Mouse (Mus musculus): ENCODE measurements around the gene Olfr325. TPM values are rescaled to one million over a fixed set of nuclear protein-coding genes. Genes with fewer than 3 reads are reported as not detected.

Olfr325 gene
- polyA plus RNA-seq, 1 experiment from 2014 or later, result not detected

Other genes with a start within 250 kb of the Olfr325 start
- 37.0 and 42.7 TPM in 2 replicates for gene Zfp672, start 247.4 kb upstream of the Olfr325 start, polyA plus RNA-seq (2015; fragmentation: Nextera tagmentation; extraction: Ambion mirVana)
- 28.5 and 28.6 TPM in 2 replicates for gene Sh3bp5l, start 247.0 kb upstream of the Olfr325 start, polyA plus RNA-seq (2015; fragmentation: Nextera tagmentation; extraction: Ambion mirVana)
- 874 and 977 TPM in 2 replicates for gene Lypd8, start 198.7 kb upstream of the Olfr325 start, polyA plus RNA-seq (2015; fragmentation: Nextera tagmentation; extraction: Ambion mirVana)
- gene 1810065E05Rik, start 156.6 kb upstream of the Olfr325 start, polyA plus RNA-seq (2015; fragmentation: Nextera tagmentation; extraction: Ambion mirVana), result 0.20 TPM in 1 of 2 replicates, not detected in the other
- not detected in 2 replicates for gene Gm12253, start 145.2 kb upstream of the Olfr325 start, polyA plus RNA-seq (2015; fragmentation: Nextera tagmentation; extraction: Ambion mirVana)
- gene Lypd9, start 124.8 kb upstream of the Olfr325 start, polyA plus RNA-seq (2015; fragmentation: Nextera tagmentation; extraction: Ambion mirVana), result not detected in 2 replicates
- gene Olfr30, start 115.5 kb upstream of the Olfr325 start, polyA plus RNA-seq (2015; fragmentation: Nextera tagmentation; extraction: Ambion mirVana), result not detected in 2 replicates
- gene Olfr332, start 85.2 kb upstream of the Olfr325 start, polyA plus RNA-seq (2015; fragmentation: Nextera tagmentation; extraction: Ambion mirVana), result not detected in 2 replicates
- gene Olfr331, start 75.2 kb upstream of the Olfr325 start, polyA plus RNA-seq (2015; fragmentation: Nextera tagmentation; extraction: Ambion mirVana), result not detected in 2 replicates
- gene Olfr330, start 42.9 kb upstream of the Olfr325 start, polyA plus RNA-seq (2015; fragmentation: Nextera tagmentation; extraction: Ambion mirVana), result not detected in 2 replicates
- not detected in 2 replicates for gene Olfr329-ps, start 31.3 kb upstream of the Olfr325 start, polyA plus RNA-seq (2015; fragmentation: Nextera tagmentation; extraction: Ambion mirVana)
- gene Olfr328, start 22.1 kb upstream of the Olfr325 start, polyA plus RNA-seq (2015; fragmentation: Nextera tagmentation; extraction: Ambion mirVana), result 0.05 TPM in 1 of 2 replicates, not detected in the other
- not detected in 2 replicates for gene Olfr224, start 7.2 kb upstream of the Olfr325 start, polyA plus RNA-seq (2015; fragmentation: Nextera tagmentation; extraction: Ambion mirVana)
- not detected in 2 replicates for gene Olfr324, start 17.4 kb downstream of the Olfr325 start, polyA plus RNA-seq (2015; fragmentation: Nextera tagmentation; extraction: Ambion mirVana)
- 0.19 TPM in 1 of 2 replicates, not detected in the other for gene 2210407C18Rik, start 38.3 kb downstream of the Olfr325 start, polyA plus RNA-seq (2015; fragmentation: Nextera tagmentation; extraction: Ambion mirVana)
- not detected in 2 replicates for gene Olfr323, start 52.8 kb downstream of the Olfr325 start, polyA plus RNA-seq (2015; fragmentation: Nextera tagmentation; extraction: Ambion mirVana)
- 0.16 and 0.23 TPM in 2 replicates for gene Trim58, start 62.7 kb downstream of the Olfr325 start, polyA plus RNA-seq (2015; fragmentation: Nextera tagmentation; extraction: Ambion mirVana)
- gene Olfr322, start 81.1 kb downstream of the Olfr325 start, polyA plus RNA-seq (2015; fragmentation: Nextera tagmentation; extraction: Ambion mirVana), result not detected in 2 replicates
- gene Olfr320, start 103.4 kb downstream of the Olfr325 start, polyA plus RNA-seq (2015; fragmentation: Nextera tagmentation; extraction: Ambion mirVana), result not detected in 2 replicates
- not detected in 2 replicates for gene Olfr319, start 121.4 kb downstream of the Olfr325 start, polyA plus RNA-seq (2015; fragmentation: Nextera tagmentation; extraction: Ambion mirVana)
- not detected in 2 replicates for gene Olfr318, start 146.3 kb downstream of the Olfr325 start, polyA plus RNA-seq (2015; fragmentation: Nextera tagmentation; extraction: Ambion mirVana)
- not detected in 2 replicates for gene Olfr317, start 161.5 kb downstream of the Olfr325 start, polyA plus RNA-seq (2015; fragmentation: Nextera tagmentation; extraction: Ambion mirVana)
- not detected in 2 replicates for gene Olfr316, start 175.0 kb downstream of the Olfr325 start, polyA plus RNA-seq (2015; fragmentation: Nextera tagmentation; extraction: Ambion mirVana)
- not detected in 2 replicates for gene Olfr315, start 195.5 kb downstream of the Olfr325 start, polyA plus RNA-seq (2015; fragmentation: Nextera tagmentation; extraction: Ambion mirVana)
- gene Olfr314, start 205.2 kb downstream of the Olfr325 start, polyA plus RNA-seq (2015; fragmentation: Nextera tagmentation; extraction: Ambion mirVana), result not detected in 2 replicates
- gene Fam183b, start 224.2 kb downstream of the Olfr325 start, polyA plus RNA-seq (2015; fragmentation: Nextera tagmentation; extraction: Ambion mirVana), result 16.8 and 17.2 TPM in 2 replicates
- gene Olfr313, start 237.3 kb downstream of the Olfr325 start, polyA plus RNA-seq (2015; fragmentation: Nextera tagmentation; extraction: Ambion mirVana), result not detected in 2 replicates

All from intestine, embryonic 15.5 days (tissue).